Mouse (Mus musculus) lung, postnatal 0 days (tissue): ENCODE measurements around the gene Lamtor2. TPM values are rescaled to one million over a fixed set of nuclear protein-coding genes. Genes with fewer than 3 reads are reported as not detected.
A peak's percentile ranks its signal among the peaks of the same experiment; 100 is the strongest.

Experiments used
- ATAC-seq: fragments of 200-750 bp; cut with Nextera tagmentation; 2 replicates; pipeline ENCODE4 v1.8.0; 2017; ENCODE audit warnings: moderate library complexity
- DNase-seq: peaks from one replicate; pipeline ENCODE4 v3.0.0-alpha.2; 2016; ENCODE audit warnings: low spot score
- H3K27ac ChIP-seq: fragments of 300-500 bp; sonication (generic); 2 replicates; pipeline ENCODE4 v1.5.1; 2014; ENCODE audit warnings: antibody characterized with exemption, mild to moderate bottlenecking, low read length, mixed read lengths
- H3K27me3 ChIP-seq: fragments of 300-500 bp; sonication (generic); replicated peaks from 2 replicates; pipeline ENCODE4 v1.6.1; 2014; ENCODE audit warnings: low read length, mixed read lengths; ENCODE audit not compliant: insufficient read depth
- H3K36me3 ChIP-seq: fragments of 300-500 bp; sonication (generic); 2 replicates; pipeline ENCODE4 v1.6.1; 2014; ENCODE audit warnings: low read length, mixed read lengths; ENCODE audit not compliant: insufficient read depth
- H3K4me1 ChIP-seq: fragments of 300-500 bp; sonication (generic); 2 replicates; pipeline ENCODE4 v1.6.1; 2014; ENCODE audit warnings: antibody characterized with exemption, low read depth, low read length, mixed read lengths; ENCODE audit not compliant: insufficient read depth
- H3K4me2 ChIP-seq: fragments of 300-500 bp; sonication (generic); replicated peaks from 2 replicates; pipeline ENCODE4 v1.6.1; 2014; ENCODE audit warnings: low read depth, mild to moderate bottlenecking, low read length, moderate library complexity, mixed read lengths
- H3K4me3 ChIP-seq: fragments of 300-500 bp; sonication (generic); 2 replicates; pipeline ENCODE4 v1.5.1; 2014; ENCODE audit warnings: low read depth, low read length
- H3K9ac ChIP-seq: fragments of 300-500 bp; sonication (generic); replicated peaks from 2 replicates; pipeline ENCODE4 v1.6.1; 2014; ENCODE audit warnings: low read depth, mild to moderate bottlenecking
- H3K9me3 ChIP-seq: fragments of 300-500 bp; sonication (generic); 2 replicates; pipeline ENCODE4 v1.6.1; 2016; ENCODE audit warnings: low read length, mixed read lengths
- CTCF ChIP-seq: IDR thresholded peaks from 2 replicates; pipeline ENCODE4 v1.5.1; 2016; ENCODE audit warnings: antibody characterized with exemption, mild to moderate bottlenecking
- EP300 ChIP-seq: IDR thresholded peaks from 2 replicates; pipeline ENCODE4 v1.6.1; 2016; ENCODE audit warnings: antibody characterized with exemption, mild to moderate bottlenecking, control low read depth
- WGBS: fragments of 180-500 bp; shearing (Covaris S2); extraction: QIAGEN DNeasy Blood & Tissue Kit; methylation state at CpG from one replicate; pipeline ENCODE4 v1.1.7; 2014; 5-methylcytosine and 5-hydroxymethylcytosine counted together
- polyA plus RNA-seq: library from polyadenylated mRNA; unstranded; fragments of >200 nt; fragmentation: Nextera tagmentation; extraction: Ambion mirVana; gene quantifications from 2 replicates; pipeline ENCODE4 v1.2.1, GENCODE M21; 2015

Lamtor2 gene
- polyA plus RNA-seq, 1 experiment from 2014 or later = 138 TPM

DNA sequence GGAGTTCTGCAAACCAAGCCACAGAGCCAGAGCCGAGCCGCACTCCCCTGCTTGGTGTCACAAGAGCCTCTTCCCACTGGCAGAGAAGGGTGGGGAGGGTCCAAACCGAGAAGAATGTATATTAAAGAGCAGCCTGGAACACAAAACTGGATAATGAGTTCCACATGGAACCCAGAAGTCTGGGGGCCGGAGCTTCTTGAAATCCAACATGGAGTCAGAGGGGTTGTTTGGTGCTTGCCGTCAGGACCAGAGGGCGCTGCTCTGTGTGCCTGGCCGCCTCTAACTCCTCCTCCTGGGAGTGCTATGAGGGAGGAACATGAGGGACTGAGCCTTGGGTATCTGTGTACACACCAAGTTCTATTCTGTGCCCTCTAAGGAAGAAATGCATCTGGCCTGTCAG is 47.1 kb downstream of the Lamtor2 start:
- peaks cover 20% of the 10 kb centered on the region; the same call in 1 of the 2 replicates for H3K4me1 ChIP-seq
- DNase-seq (no peak), ATAC-seq (no peak)
- TF ChIP-seq EP300 (no peak), CTCF (peak; percentile 17)
- no peak overlapping the region for H3K9ac ChIP-seq
- H3K4me3 ChIP-seq = no peak overlapping the region
- H3K27ac ChIP-seq = no peak overlapping the region
- no peak overlapping the region for H3K4me2 ChIP-seq
- 46% methylated on average over 7 of the region's 7 CpGs for WGBS
- H3K27me3 ChIP-seq = no peaks in the 10 kb centered on the region
- no peaks in the 10 kb centered on the region for H3K9me3 ChIP-seq
- H3K36me3 ChIP-seq = no peaks in the 10 kb centered on the region

DNA sequence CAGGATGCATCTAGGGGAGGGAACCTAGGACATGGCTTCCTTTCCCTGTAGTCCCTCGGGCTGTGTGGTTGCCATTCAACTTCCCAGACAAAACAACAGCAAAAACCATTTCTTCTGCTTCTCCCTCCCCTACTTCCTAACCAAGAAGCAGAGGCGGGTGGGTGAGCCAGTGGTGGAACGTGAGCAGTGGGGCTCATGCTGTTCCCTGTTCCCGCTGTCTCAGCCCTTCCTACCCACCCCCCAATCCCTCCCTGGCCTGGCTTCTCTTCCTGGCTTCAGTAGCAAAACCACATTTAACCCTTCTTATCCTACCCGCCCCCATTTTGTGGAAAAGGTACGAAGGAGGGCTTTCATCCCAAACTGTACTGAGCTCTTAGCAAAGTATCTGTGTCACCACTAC is 47.8 kb downstream of the Lamtor2 start:
- TF ChIP-seq EP300 = no peak
- no peak for TF ChIP-seq CTCF
- Histone ChIP-seq H3K9ac (no peak overlapping the region), H3K4me1 (peaks cover 20% of the 10 kb centered on the region; the same call in 1 of the 2 replicates), H3K27ac (no peak overlapping the region), H3K4me3 (no peak overlapping the region), H3K4me2 (no peak overlapping the region), H3K27me3 (no peaks in the 10 kb centered on the region), H3K36me3 (no peaks in the 10 kb centered on the region), H3K9me3 (no peaks in the 10 kb centered on the region)
- DNase-seq (no peak), ATAC-seq (no peak)
- WGBS = 58% methylated on average over 6 of the region's 6 CpGs

DNA sequence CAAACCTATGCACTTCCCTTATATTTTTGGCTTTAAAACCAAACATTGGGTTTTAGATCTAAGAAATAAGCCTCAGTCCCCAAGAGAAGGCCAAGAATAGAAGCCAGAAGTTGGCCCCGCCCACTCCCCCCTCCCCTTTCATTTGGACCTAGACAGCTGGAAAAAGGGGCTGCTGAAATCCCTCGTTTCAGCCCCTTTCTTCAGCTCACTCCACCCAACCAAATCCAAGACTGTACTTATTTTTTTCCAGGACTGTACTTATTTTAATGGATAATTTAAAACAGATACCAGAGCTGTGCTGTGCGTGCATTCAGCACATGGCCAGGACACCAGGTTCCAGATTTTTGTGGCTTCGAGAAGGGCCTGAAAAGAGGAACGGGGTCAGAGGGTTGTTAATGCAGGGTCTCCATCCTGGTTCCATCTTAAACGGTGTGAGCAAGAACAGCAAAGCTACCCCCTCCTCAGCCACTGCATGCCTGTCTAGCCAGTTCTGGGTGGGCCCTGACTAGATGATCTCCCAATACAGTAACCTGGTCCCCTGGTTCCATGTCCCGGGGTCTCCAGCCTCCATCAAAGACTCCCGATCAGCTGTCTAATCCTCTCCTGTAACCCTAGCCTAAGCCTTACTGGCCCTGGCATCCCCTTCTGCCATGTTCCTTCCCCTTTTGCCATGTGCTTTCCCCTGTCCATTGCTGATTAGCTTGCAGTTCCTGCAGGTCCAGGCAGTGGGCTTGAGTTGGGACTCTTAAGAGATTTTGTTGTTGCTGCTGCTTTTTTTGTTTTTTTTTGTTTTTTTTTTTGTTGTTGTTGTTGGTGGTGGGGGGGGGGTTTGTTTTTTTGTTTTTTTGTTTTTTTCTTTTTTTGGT is 48.8 kb downstream of the Lamtor2 start:
- DNase-seq (peak; percentile 53), ATAC-seq (no peak)
- H3K9me3 ChIP-seq = no peaks in the 10 kb centered on the region
- H3K36me3 ChIP-seq = no peaks in the 10 kb centered on the region
- H3K4me1 ChIP-seq = peaks cover 14% of the 10 kb centered on the region; the same call in 1 of the 2 replicates
- H3K4me2 ChIP-seq = no peak overlapping the region
- TF ChIP-seq CTCF = no peak
- TF ChIP-seq EP300 = no peak
- H3K4me3 ChIP-seq = no peak overlapping the region
- peak overlapping the region; percentile 92 for H3K27ac ChIP-seq
- H3K27me3 ChIP-seq = no peaks in the 10 kb centered on the region
- WGBS = 53% methylated on average over 8 of the region's 8 CpGs
- no peak overlapping the region for H3K9ac ChIP-seq

GRCm38 (mm10) chr3:88503505-88503863 is 49.4 kb downstream of the Lamtor2 start:
- Histone ChIP-seq H3K4me1 (peaks cover 13% of the 10 kb centered on the region; the same call in 1 of the 2 replicates), H3K4me3 (peak overlapping the region; percentile 93; the same call in 1 of the 2 replicates), H3K9ac (no peak overlapping the region), H3K27me3 (no peaks in the 10 kb centered on the region), H3K27ac (peak overlapping the region; percentile 92), H3K36me3 (no peaks in the 10 kb centered on the region), H3K4me2 (peak overlapping the region; percentile 88), H3K9me3 (no peaks in the 10 kb centered on the region)
- ATAC-seq = peak; percentile 82
- peak; percentile 91 for DNase-seq
- WGBS = 10% methylated on average over 4 of the region's 4 CpGs
- TF ChIP-seq CTCF = no peak
- peak; percentile 60; the same call in 1 of the 2 replicates for TF ChIP-seq EP300

GRCm38 (mm10) chr3:88502641-88503504 is 50.0 kb downstream of the Lamtor2 start:
- peak overlapping the region; percentile 92 for H3K27ac ChIP-seq
- H3K9ac ChIP-seq = peak overlapping the region; percentile 87
- 1% methylated on average over 55 of the region's 55 CpGs for whole genome bisulfite sequencing
- H3K4me2 ChIP-seq = peak overlapping the region; percentile 88
- peak; percentile 96 for ATAC-seq
- H3K27me3 ChIP-seq = no peaks in the 10 kb centered on the region
- DNase-seq = peak; percentile 97
- no peaks in the 10 kb centered on the region for H3K9me3 ChIP-seq
- TF ChIP-seq EP300 = no peak
- TF ChIP-seq CTCF = no peak
- H3K4me3 ChIP-seq = peak overlapping the region; percentile 93
- no peaks in the 10 kb centered on the region for H3K36me3 ChIP-seq
- peaks cover 13% of the 10 kb centered on the region; the same call in 1 of the 2 replicates for H3K4me1 ChIP-seq

DNA sequence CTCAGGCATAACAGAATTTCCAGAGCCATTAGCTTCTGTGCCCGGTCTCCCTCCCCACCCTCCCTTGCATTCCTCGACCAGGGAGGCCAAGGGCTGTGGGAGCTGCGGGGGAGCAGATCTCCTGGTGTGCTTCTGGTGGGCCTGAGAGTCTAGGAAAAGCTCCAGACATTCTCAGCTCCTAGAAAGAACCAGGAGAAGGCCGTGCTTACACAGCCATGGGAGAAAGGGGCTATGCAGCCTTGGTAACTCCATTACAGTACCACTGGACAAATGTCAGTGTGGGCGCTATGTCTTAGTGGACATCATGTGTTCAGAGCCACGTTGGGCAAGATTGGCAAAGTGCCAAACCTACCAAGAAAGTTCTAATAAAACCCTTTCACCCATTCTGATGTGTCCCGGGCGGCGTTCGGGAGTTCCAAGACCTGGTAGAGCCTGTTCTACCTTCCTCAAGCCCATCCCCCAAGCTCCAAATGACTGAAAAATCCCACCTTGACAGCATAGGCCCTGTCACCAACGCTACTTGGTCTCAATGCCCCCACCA is 50.8 kb downstream of the Lamtor2 start:
- peak; percentile 64 for DNase-seq
- ATAC-seq = no peak
- Histone ChIP-seq H3K4me2 (peak overlapping the region; percentile 88), H3K27ac (peak overlapping the region; percentile 92), H3K9ac (peak overlapping the region; percentile 87), H3K4me1 (peaks cover 13% of the 10 kb centered on the region; the same call in 1 of the 2 replicates), H3K9me3 (no peaks in the 10 kb centered on the region), H3K4me3 (peak overlapping the region; percentile 93), H3K27me3 (no peaks in the 10 kb centered on the region), H3K36me3 (no peaks in the 10 kb centered on the region)
- TF ChIP-seq CTCF = no peak
- no peak for TF ChIP-seq EP300
- 18% methylated on average over 11 of the region's 11 CpGs for WGBS
